Mouse (Mus musculus) embryonic fibroblast, embryonic 13.5 days (primary cell): ENCODE data around the gene Gpank1.

Source experiments
- CTCF ChIP-seq: IDR thresholded peaks from 2 replicates; pipeline ENCODE4 v1.5.1; 2011; ENCODE audit warnings: mild to moderate bottlenecking, control low read depth, low read length, moderate library complexity, borderline replicate concordance; ENCODE audit not compliant: insufficient read depth
- POLR2A ChIP-seq: IDR thresholded peaks from 2 replicates; pipeline ENCODE4 v1.6.1; 2011; ENCODE audit warnings: low read depth, mild to moderate bottlenecking, control low read depth, low read length, moderate library complexity

DNA sequence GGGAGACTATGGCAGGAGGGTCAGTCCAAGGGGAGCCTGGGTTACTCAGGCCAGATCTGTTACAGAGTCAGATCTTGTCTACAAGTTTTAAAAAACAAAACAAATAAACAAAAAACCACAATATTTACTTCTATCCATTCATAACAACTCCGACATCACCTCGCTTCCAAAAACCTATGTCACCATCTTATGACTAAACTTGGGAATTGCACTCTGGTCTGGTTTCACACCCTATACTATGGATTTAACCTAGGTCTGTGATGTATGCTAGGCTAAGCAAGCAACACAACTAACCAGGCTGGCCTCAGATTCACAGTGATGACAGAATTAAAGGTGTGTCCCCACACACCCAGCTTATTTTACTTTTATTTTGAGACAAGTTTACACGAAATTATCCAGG lies 14.7 kb upstream of the Gpank1 start:
- TF ChIP-seq POLR2A = no peak
- no peak for TF ChIP-seq CTCF
